Mouse (Mus musculus) heart, adult 10 weeks (tissue): ENCODE results near the gene Slc10a2. TPM values are rescaled to one million over a fixed set of nuclear protein-coding genes. Genes with fewer than 3 reads are reported as not detected.

Experiments used
- polyA plus RNA-seq: library from polyadenylated mRNA; stranded (reverse); fragments of 350-450 nt; fragmentation: Illumina TruSeq; extraction: RNeasy Lipid Tissue Mini Kit (QIAGEN cat#74804); gene quantifications from one replicate; pipeline ENCODE4 v1.2.3, GENCODE M21; 2014; ENCODE audit warnings: low read depth, low replicate concordance

Gene Slc10a2
- polyA plus RNA-seq: not detected

DNA sequence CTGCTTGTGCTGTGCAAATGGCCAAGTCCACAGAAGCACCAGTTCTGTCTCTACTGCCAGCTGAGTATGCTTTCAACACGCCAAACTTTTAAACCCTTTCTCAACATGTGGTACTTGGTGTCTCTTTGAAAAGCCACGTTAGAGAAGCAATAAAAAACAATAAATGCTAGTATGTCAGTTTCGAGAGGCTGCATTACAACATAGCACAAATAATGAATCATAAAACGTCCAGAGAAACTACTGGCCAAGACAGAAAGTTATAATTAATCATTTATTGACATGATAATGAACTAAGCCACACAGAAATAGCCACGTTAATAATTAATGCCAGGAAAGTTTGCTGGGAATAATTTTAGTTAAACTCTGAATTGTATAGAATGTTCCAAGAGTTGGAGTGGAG, at the start of gene Slc10a2:
TSS of gene Slc10a2 (minus strand) at position 166 of the 400 bp plus-strand sequence.

